Mouse (Mus musculus): ENCODE measurements at regions not wholly inside any gene's neighbourhood (a gene's known extent, or its start where the extent isn't known, plus 50 kb on each side); places are given as distances from the start of the nearest gene placed in this dataset.

- no peak for DNase-seq (ENCODE audit: low spot score in 2 of 2)
These were observed 233.2 kb downstream of the Plpp3 start for GRCm38 (mm10) chr4:105390378-105390777.

- DNase-seq (ENCODE audit: low spot score in 2 of 2): no peak
These were observed 237.2 kb downstream of the Plpp3 start for GRCm38 (mm10) chr4:105394366-105394765.

- no peak for DNase-seq (ENCODE audit: low spot score in 2 of 2)
These were observed 240.3 kb downstream of the Plpp3 start for GRCm38 (mm10) chr4:105397451-105397850.

GRCm38 (mm10) chr4:105402021-105402420 is 244.9 kb downstream of the Plpp3 start:
- no peak for DNase-seq (ENCODE audit: low spot score in 2 of 2)

GRCm38 (mm10) chr4:105403169-105403568 is 246.0 kb downstream of the Plpp3 start:
- DNase-seq (ENCODE audit: low spot score in 2 of 2): no peak

GRCm38 (mm10) chr4:105403686-105404085 is 246.5 kb downstream of the Plpp3 start:
- DNase-seq (ENCODE audit: low spot score in 2 of 2): no peak

GRCm38 (mm10) chr4:105405728-105406127 is 248.6 kb downstream of the Plpp3 start:
- no peak for DNase-seq (ENCODE audit: low spot score in 2 of 2)

GRCm38 (mm10) chr4:105406786-105407464 is 249.8 kb downstream of the Plpp3 start:
- DNase-seq (ENCODE audit: low spot score in 2 of 2): no peak

- no peak for DNase-seq (ENCODE audit: low spot score in 2 of 2)
These were observed 251.7 kb downstream of the Plpp3 start for GRCm38 (mm10) chr4:105408896-105409295.

- no peak for DNase-seq (ENCODE audit: low spot score in 2 of 2)
These were observed 260.0 kb downstream of the Plpp3 start for GRCm38 (mm10) chr4:105417166-105417565.

- no peak for DNase-seq (ENCODE audit: low spot score in 2 of 2)
These were observed 265.3 kb downstream of the Plpp3 start for GRCm38 (mm10) chr4:105422466-105422865.

GRCm38 (mm10) chr4:105423727-105424201 is 266.6 kb downstream of the Plpp3 start:
- DNase-seq (ENCODE audit: low spot score in 2 of 2): no peak

- DNase-seq (ENCODE audit: low spot score in 2 of 2): no peak
These were observed 267.9 kb downstream of the Plpp3 start for GRCm38 (mm10) chr4:105425086-105425485.

- no peak for DNase-seq (ENCODE audit: low spot score in 2 of 2)
These were observed 270.4 kb downstream of the Plpp3 start for GRCm38 (mm10) chr4:105427581-105427980.

- no peak for DNase-seq (ENCODE audit: low spot score in 2 of 2)
These were observed 272.4 kb downstream of the Plpp3 start for GRCm38 (mm10) chr4:105429381-105430100.

- DNase-seq (ENCODE audit: low spot score in 2 of 2): no peak
These were observed 275.3 kb downstream of the Plpp3 start for GRCm38 (mm10) chr4:105432461-105432860.

GRCm38 (mm10) chr4:105437141-105437540 is 280.0 kb downstream of the Plpp3 start:
- no peak for DNase-seq (ENCODE audit: low spot score in 2 of 2)

GRCm38 (mm10) chr4:105449046-105449860 is 292.1 kb downstream of the Plpp3 start:
- DNase-seq (ENCODE audit: low spot score in 2 of 2): no peak

- DNase-seq (ENCODE audit: low spot score in 2 of 2): no peak
These were observed 293.7 kb downstream of the Plpp3 start for GRCm38 (mm10) chr4:105450881-105451280.

- no peak for DNase-seq (ENCODE audit: low spot score in 2 of 2)
These were observed 294.7 kb downstream of the Plpp3 start for GRCm38 (mm10) chr4:105451871-105452270.

GRCm38 (mm10) chr4:105456955-105457621 is 299.9 kb downstream of the Plpp3 start:
- DNase-seq (ENCODE audit: low spot score in 2 of 2): no peak
